Mouse (Mus musculus): Measurements from ENCODE around the gene Rflnb. TPM values are rescaled to one million over a fixed set of nuclear protein-coding genes. Genes with fewer than 3 reads are reported as not detected.

The Rflnb gene
- total RNA-seq (2021) = 10 to 100 TPM; 28.6 to 35.8 TPM
- long read RNA-seq, experiment 1, transcript Rflnb-201 (3 exons, 3,512 nt) = major isoform, 11 of 15 reads
- long read RNA-seq, experiment 1, partial matches to known transcripts = 4 of 15 reads
- long read RNA-seq, experiment 1, other reads (novel, unspliced or antisense) = 0 of 15 reads
- long read RNA-seq, experiment 2, transcript Rflnb-201 (3 exons, 3,512 nt) = major isoform, 8 of 12 reads
- long read RNA-seq, experiment 2, partial matches to known transcripts = 4 of 12 reads
- long read RNA-seq, experiment 2, other reads (novel, unspliced or antisense) = 0 of 12 reads

GRCm38 (mm10) chr11:76027139-76028071 is at the start of gene Rflnb:
Gene Rflnb, minus strand, starts transcription at chr11:76027782.
- DNase-seq = peak; percentile 91 to 93

- no peak for DNase-seq
Observed at GRCm38 (mm10) chr11:76077341-76077740, 49.8 kb upstream of the Rflnb start.

- no peak for DNase-seq
Observed at GRCm38 (mm10) chr11:76074296-76075093, 46.9 kb upstream of the Rflnb start.

- peak; percentile 57 to 78 for DNase-seq
Observed at GRCm38 (mm10) chr11:76069816-76070215, 42.2 kb upstream of the Rflnb start.

- DNase-seq = no peak
Observed at GRCm38 (mm10) chr11:76066563-76067156, 39.1 kb upstream of the Rflnb start.

GRCm38 (mm10) chr11:76065521-76066095 is 38.0 kb upstream of the Rflnb start:
- DNase-seq = peak; percentile 61 to 74

- no peak for DNase-seq
Observed at GRCm38 (mm10) chr11:76064411-76064810, 36.8 kb upstream of the Rflnb start.

GRCm38 (mm10) chr11:76060906-76061305 is 33.3 kb upstream of the Rflnb start:
- DNase-seq = no peak

GRCm38 (mm10) chr11:76059971-76060370 is 32.4 kb upstream of the Rflnb start:
- DNase-seq = no peak

GRCm38 (mm10) chr11:76056487-76056886 is 28.9 kb upstream of the Rflnb start:
- DNase-seq = peak in 1 of 2 experiments; percentile 22

GRCm38 (mm10) chr11:76052496-76052895 is 24.9 kb upstream of the Rflnb start:
- DNase-seq = no peak

GRCm38 (mm10) chr11:76050967-76051512 is 23.5 kb upstream of the Rflnb start:
- DNase-seq = no peak

- DNase-seq = no peak
Observed at GRCm38 (mm10) chr11:76050509-76050908, 22.9 kb upstream of the Rflnb start.

- peak; percentile 34 to 50 for DNase-seq
Observed at GRCm38 (mm10) chr11:76045367-76045766, 17.8 kb upstream of the Rflnb start.

- no peak for DNase-seq
Observed at GRCm38 (mm10) chr11:76044468-76044867, 16.9 kb upstream of the Rflnb start.

GRCm38 (mm10) chr11:76042882-76043281 is 15.3 kb upstream of the Rflnb start:
- peak; percentile 74 to 89 for DNase-seq

- peak; percentile 47 to 65 for DNase-seq
Observed at GRCm38 (mm10) chr11:76042041-76042638, 14.6 kb upstream of the Rflnb start.

GRCm38 (mm10) chr11:76040761-76041376 is 13.3 kb upstream of the Rflnb start:
- no peak for DNase-seq

- no peak for DNase-seq
Observed at GRCm38 (mm10) chr11:76040106-76040505, 12.5 kb upstream of the Rflnb start.

Data from heart, adult 18-20 months (tissue).